Mouse (Mus musculus) layer of hippocampus, adult 6 months (tissue): Measurements from ENCODE around the gene Zfp984. TPM values are rescaled to one million over a fixed set of nuclear protein-coding genes. Genes with fewer than 3 reads are reported as not detected.

ENCODE experiments used
- long read RNA-seq, 2 experiments: library from polyadenylated mRNA; unstranded; transcript quantifications; one replicate each; pipeline ENCODE4 v2.0.0; 2019 to 2020
- polyA plus RNA-seq: library from polyadenylated mRNA; unstranded; fragments of <200 nt; fragmentation: Nextera tagmentation; gene quantifications from 2 replicates; pipeline ENCODE4 v1.2.3, GENCODE M21; 2021

The Zfp984 gene
- polyA plus RNA-seq = 1.4 and 1.7 TPM in 2 replicates
- long read RNA-seq, experiment 1, partial matches to known transcripts = 0 of 3 reads
- long read RNA-seq, experiment 1, other reads (novel, unspliced or antisense) = 3 of 3 reads
- long read RNA-seq, experiment 2, partial matches to known transcripts = 0 of 7 reads
- long read RNA-seq, experiment 2, other reads (novel, unspliced or antisense) = 7 of 7 reads

GRCm38 (mm10) chr4:147809292-147809965, at the start of gene Zfp984:
Gene Zfp984, minus strand, starts transcription at chr4:147809788.

GRCm38 (mm10) chr4:147847614-147848583, 38.3 kb upstream of the Zfp984 start, which contains the start of gene Zfp933:
Gene Zfp933, minus strand, starts transcription at chr4:147848366.

Other genes with a start within 250 kb of the Zfp984 start
- 0.38 and 0.60 TPM in 2 replicates for gene Zfp979, start 167.3 kb downstream of the Zfp984 start, polyA plus RNA-seq
- gene Zfp534, start 107.2 kb downstream of the Zfp984 start, polyA plus RNA-seq = not detected in 2 replicates
- gene Zfp933, start 38.6 kb upstream of the Zfp984 start, polyA plus RNA-seq = 1.6 and 2.1 TPM in 2 replicates
- 5.2 and 5.8 TPM in 2 replicates for gene Miip, start 59.0 kb upstream of the Zfp984 start, polyA plus RNA-seq
- gene Fv1, start 59.2 kb upstream of the Zfp984 start, polyA plus RNA-seq = 1.4 and 1.7 TPM in 2 replicates
- gene Mfn2, start 94.9 kb upstream of the Zfp984 start, polyA plus RNA-seq = 88.0 and 98.0 TPM in 2 replicates
- 17.2 and 18.9 TPM in 2 replicates for gene Plod1, start 127.0 kb upstream of the Zfp984 start, polyA plus RNA-seq
- gene 2510039O18Rik, start 131.1 kb upstream of the Zfp984 start, polyA plus RNA-seq = 3.0 and 3.4 TPM in 2 replicates
- gene Nppb, start 176.0 kb upstream of the Zfp984 start, polyA plus RNA-seq = not detected in 2 replicates
- gene Nppa, start 190.9 kb upstream of the Zfp984 start, polyA plus RNA-seq = 0.28 TPM in 1 of 2 replicates, not detected in the other
- gene Clcn6, start 229.0 kb upstream of the Zfp984 start, polyA plus RNA-seq = 10.1 and 11.3 TPM in 2 replicates
- 2.8 and 3.3 TPM in 2 replicates for gene Mthfr, start 229.3 kb upstream of the Zfp984 start, polyA plus RNA-seq